Mouse (Mus musculus): ENCODE data around the gene 4930402H24Rik.

- no peak for TF ChIP-seq CTCF (IDR thresholded peaks at IDR 0.05; ENCODE audit: low read depth, low read length)
- no peak for TF ChIP-seq POLR2A (IDR thresholded peaks at IDR 0.05; ENCODE audit: insufficient read depth, low read length)
These were observed 114.5 kb downstream of the 4930402H24Rik start for GRCm38 (mm10) chr2:130791722-130792121.
